Mouse (Mus musculus): ENCODE data around the gene Smtnl1.
"Not testable (repeated sequence)": the region's sequence is repeated elsewhere in the genome, so short reads cannot be mapped to it uniquely, and the experiment has no call there.

Smtnl1 gene

DNA sequence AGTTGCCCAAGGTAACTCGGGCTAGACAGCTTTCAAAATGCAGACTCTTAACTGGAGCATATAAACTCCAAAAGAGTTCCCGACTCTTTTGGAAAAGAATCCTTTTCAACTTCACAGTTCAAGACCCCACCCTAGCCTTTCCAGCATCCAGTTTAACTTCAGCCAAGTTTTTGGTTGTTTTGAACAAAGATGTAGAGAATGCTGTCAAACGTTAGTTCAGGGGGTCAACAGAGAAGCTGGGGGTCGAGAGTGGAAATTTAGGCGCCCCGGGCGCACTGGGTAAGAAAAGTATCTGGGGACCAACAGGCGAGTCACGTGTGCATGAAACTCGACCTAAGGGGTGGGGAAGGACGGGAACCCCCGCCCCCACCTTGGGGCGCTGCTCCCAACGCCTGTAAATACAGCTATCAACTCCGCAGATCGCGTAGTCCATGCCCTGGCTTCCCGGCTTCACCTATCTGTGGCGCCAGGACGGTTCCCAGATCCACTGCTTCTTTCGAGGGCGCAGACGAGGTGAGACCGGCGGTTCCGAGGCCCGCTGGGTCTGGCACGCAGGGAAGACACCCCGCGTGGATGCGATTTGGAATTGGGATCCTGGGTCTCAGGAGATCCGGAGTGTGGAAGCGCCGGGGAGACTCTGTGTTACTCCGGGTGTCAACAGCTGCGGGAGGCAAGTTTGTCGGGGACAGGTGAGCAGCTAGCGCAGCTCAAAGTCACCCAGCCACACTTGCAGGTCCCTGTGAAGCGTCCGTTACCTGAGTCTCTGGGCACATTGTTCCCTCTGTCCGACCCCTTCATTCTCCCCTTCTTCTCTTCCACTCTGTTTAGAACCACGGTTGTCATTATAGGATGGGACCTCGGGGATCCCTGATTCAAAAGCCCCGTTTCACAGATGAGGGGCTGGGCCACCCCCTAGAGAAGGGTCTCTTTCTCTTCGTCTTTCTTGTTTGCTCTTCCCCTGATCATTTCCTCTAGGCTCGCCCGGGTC, 16.8 kb upstream of the Smtnl1 start:
- DNase-seq (ENCODE audit: inconsistent age in 2 of 2, low spot score in 1 of 2) = peak in 1 of 2 experiments; percentile 44

DNA sequence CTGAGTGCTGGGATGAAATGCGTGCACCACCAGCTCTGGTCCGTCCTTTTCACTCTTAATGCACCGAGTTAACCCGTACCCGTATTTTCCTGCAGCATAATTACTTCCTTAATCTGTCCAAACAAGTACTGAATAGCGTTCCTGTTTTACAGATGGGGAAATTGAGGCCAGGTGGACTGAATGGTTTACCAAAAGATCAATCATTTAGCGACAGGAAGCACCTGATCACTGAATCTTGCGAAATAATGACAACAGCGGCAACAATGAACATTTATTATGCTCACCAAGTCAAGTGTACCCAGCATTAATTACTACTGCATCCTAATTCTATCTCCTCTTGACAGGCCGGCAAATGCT, 16.1 kb upstream of the Smtnl1 start, which contains the start of gene Slc43a1:
Gene Slc43a1, plus strand, starts transcription at position 258 of the 357 bp plus-strand sequence.
- DNase-seq (ENCODE audit: inconsistent age in 2 of 2, low spot score in 1 of 2) = no peak

DNA sequence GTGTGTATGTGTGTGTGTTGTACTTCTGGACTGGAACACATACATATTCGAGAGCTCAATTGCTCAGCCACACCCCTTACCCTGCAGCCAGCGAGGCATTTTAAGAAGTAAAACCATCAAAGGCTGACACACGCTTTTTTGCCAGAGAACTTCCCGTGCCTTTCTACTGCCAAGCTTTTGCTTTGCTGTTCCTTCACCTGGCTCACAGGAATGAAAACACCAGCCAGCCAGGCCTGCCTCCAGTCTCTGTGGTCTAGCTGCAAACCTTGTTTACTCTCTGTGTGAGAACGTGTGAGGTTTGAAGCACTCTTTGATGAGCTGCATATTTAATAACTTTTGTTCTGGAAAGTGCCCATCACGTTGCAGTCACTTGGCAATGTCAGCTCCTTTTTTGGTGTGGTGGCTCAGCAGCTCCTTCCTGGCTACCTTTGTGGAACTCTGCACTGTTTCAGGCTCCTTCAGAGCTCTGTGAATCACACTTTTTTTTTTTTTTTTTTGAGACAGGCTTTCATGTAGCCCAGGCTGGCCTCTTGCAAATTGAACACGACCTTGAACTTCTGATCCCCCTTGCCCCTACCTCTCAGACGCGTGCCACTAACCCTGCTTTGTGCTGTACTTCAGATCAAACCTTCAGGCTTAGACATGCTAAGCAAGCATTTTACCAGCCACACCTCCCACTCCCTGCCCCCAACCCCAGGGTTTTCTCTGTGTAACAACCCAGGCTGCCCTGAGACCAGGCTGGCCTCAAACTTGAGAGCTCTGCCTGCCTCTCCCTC, 15.6 kb upstream of the Smtnl1 start:
- DNase-seq (ENCODE audit: inconsistent age in 2 of 2, low spot score in 1 of 2) = no peak

DNA sequence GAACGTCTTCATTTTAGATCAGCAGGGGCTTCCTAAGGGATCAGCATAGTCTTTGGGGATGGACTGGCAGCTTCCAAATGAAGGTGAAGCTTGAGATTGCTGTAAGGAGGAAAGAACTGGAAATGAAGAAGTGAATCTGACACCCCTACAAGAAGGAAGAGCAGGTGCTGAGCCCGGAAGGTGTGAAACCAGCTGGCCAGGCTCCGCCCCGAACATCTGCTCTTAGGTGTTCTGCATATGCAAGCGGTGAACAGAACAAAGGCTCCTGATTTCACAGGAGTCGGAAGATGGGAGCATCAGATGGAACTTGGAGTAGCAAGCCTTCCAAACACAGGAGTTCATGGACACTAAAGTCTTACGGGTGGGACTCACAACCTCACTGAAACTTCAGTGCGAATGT, 14.7 kb upstream of the Smtnl1 start:
- DNase-seq (ENCODE audit: inconsistent age in 2 of 2, low spot score in 1 of 2) = no peak

DNA sequence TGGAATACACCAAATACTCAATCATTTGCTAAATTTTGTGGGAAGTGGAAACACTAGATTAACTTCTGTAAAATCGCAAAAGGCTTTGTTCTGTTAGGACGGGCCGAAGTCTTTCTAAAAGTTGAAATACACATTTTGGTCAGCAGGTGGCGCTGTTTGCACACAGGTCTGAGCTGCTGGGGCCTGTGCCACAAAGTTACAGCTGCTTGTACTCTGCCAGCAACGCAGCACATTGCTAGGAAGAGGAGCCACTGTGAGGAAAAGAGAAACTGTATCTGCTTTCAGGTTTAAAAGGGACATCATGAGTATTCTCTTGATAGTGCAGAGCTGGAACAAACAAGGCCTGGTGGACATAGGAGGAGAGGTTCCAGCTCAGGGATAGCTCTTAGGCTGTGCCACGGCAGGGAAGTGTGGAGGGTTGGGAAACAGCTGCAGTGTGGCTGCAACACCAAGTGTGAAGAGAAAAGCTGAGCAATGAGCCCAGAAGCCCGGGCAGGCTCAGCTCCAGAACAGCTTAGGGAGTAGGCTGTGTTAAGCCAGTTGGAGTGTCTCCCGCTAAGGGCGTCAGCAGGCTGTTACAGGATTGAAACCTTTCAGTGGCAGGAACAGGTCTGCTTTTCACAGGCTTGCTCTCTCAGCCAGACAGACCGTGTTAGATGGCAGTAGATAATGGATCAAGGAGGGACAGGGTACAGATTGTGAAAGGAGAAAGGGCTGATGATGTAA, 9.4 kb upstream of the Smtnl1 start:
- DNase-seq (ENCODE audit: inconsistent age in 2 of 2, low spot score in 1 of 2) = peak; percentile 79 to 96

DNA sequence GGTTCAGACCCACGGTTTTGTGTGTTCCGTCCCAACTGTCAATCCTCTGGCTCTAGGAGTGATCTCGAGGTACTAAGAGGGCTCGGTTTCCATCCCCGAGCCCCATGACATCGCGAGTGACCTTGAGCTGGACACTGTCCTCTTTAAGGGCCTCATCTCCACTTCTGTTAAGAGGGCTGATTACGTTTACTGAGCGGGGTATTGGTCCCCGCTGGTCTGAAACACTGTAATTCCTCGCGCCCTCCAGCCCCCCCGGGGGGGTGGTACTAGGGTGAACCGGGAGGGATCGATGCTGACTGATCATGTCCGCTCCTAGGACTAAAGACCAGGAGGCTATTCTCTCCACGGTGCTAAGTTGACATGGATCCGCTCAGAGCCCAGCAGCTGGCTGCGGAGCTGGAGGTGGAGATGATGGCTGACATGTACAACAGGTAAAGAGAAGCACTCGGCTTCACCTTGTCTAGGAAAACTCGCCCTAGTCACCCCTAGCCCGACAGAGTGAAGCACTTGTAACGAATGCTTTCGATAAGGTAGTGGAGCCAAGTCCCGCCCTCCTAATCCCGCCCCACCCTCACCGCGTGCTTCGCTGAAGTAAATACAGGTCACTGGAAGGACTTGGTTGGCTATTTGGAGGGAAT, 5.0 kb upstream of the Smtnl1 start:
- peak; percentile 37 to 72 for DNase-seq (ENCODE audit: inconsistent age in 2 of 2, low spot score in 1 of 2)

GRCm38 (mm10) chr2:84826488-84827282, 4.2 kb upstream of the Smtnl1 start, which contains the start of gene Timm10:
TSS of gene Timm10 (plus strand) at chr2:84826997.
- peak; percentile 90 to 96 for DNase-seq (ENCODE audit: inconsistent age in 2 of 2, low spot score in 1 of 2)

DNA sequence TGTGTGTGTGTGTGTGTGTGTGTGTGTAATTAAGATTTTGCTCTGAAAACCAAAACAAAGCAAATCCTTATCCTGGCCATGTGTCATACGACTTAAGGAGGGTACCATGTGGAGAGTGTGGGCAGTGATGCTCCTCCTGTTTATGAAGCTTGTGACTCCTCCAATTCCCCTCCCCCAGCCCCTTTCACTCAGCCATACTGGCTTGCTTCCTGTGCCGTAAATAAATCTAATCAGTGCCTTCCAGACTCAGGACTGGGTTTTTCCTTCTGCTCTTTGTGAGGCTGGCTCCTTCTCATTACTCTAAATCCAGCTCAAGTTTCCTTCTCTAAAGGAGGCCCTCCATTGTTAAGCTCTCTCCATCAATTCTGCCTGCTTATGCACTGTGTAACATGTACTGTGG, 785 bp upstream of the Smtnl1 start:
- no peak for DNase-seq (ENCODE audit: inconsistent age in 2 of 2, low spot score in 1 of 2)

- DNase-seq (ENCODE audit: inconsistent age in 2 of 2, low spot score in 1 of 2) = peak in 1 of 2 experiments; percentile 38
Measured at GRCm38 (mm10) chr2:84819861-84820260, 2.6 kb downstream of the Smtnl1 start.

GRCm38 (mm10) chr2:84812676-84813075, 9.8 kb downstream of the Smtnl1 start:
- DNase-seq (ENCODE audit: inconsistent age in 2 of 2, low spot score in 1 of 2) = no peak

DNA sequence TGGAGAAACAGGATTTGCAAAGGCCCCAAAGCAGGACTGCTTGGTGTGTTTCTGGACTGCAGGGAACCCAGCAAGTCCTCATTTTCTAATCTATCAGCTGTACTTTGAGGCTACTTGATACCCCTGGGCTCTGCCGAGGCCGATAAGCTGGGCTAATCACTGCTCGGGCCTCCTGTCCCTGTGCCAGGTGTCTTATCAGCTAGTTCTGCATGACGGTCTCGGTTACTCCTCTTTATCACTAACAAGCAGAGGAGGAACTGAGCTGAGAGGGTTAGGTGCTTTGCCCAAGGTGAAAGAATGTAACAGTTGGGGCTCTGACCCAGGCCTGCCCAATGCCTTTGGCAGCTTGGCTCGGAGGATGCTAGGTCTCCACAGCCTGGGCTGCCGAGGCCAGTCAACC, 10.6 kb downstream of the Smtnl1 start:
- DNase-seq (ENCODE audit: inconsistent age in 2 of 2, low spot score in 1 of 2) = no peak

- DNase-seq (ENCODE audit: inconsistent age in 2 of 2, low spot score in 1 of 2) = peak; percentile 82 to 95
Measured at GRCm38 (mm10) chr2:84810886-84811577, 11.4 kb downstream of the Smtnl1 start.

- no peak for DNase-seq (ENCODE audit: inconsistent age in 2 of 2, low spot score in 1 of 2)
Measured at GRCm38 (mm10) chr2:84810526-84810885, 11.9 kb downstream of the Smtnl1 start.

DNA sequence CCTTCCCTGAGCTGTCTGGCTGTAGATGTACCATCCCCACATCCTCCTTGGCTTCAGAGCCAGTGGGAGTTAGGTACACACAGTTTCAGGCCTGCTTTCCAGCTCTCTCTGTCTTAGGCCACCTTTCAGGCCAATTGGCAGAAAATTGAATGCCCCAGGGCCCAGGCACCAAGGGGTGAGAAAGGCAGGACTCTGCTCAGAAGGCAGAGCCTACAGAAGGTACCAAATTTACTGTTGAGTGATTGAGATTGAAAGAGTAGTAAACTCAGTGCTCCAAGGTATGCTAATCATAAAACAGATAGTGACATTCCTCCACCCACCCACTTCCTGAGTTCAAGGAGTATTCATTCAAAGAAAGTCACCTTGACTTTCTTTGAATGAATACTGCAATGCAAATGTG, 13.1 kb downstream of the Smtnl1 start:
- DNase-seq (ENCODE audit: inconsistent age in 2 of 2, low spot score in 1 of 2) = no peak

GRCm38 (mm10) chr2:84806546-84806945, 15.9 kb downstream of the Smtnl1 start:
- DNase-seq (ENCODE audit: inconsistent age in 2 of 2, low spot score in 1 of 2) = no peak

GRCm38 (mm10) chr2:84803963-84804362, 18.5 kb downstream of the Smtnl1 start:
- no peak for DNase-seq (ENCODE audit: inconsistent age in 2 of 2, low spot score in 1 of 2)

DNA sequence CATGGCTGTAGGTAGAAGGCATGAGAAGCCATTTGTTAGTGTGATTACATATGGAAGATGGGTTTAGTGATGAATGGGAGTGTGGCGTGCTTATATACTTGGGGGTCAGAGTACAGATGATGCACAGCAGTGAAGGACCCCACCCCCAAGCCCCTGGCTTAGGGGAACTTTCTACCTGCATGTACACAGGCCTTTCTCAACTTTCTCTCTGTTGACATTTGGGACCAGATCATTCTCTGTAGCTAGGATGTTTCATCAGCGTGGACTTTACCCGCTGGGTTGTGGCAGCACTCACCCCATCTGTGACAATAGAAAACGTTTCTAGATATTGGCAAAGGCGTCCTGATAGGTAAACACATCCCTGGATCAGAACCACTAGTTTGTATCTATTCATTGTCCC, 21.2 kb downstream of the Smtnl1 start:
- DNase-seq (ENCODE audit: inconsistent age in 2 of 2, low spot score in 1 of 2) = not testable (repeated sequence)

GRCm38 (mm10) chr2:84800304-84800703, 22.1 kb downstream of the Smtnl1 start:
- peak in 1 of 2 experiments; percentile 39 for DNase-seq (ENCODE audit: inconsistent age in 2 of 2, low spot score in 1 of 2)

DNA sequence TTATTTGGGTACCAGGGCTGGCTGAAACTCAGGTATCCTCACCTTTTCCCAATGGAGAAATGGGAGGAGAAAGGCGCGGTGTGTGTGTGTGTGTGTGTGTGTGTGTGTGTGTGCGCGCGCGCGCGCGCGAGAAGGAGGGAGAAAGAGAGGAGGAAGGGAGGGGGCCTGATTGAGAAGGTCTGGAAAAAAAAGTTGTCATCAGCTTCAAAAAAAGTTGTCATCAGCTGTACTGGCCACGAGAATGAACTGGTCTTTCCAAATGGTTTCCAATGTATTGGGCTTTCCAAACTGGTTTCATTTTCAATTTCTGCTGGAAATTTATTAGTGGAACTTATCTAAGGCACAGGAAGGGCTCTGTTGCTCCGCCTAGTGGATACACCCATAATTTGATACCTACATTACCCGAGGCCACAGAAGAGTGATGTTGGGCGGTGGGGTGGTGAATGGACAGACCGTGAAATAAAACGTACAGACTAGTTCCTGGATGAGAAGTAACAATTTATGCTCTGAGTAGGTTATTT, 23.4 kb downstream of the Smtnl1 start:
- peak; percentile 70 to 93 for DNase-seq (ENCODE audit: inconsistent age in 2 of 2, low spot score in 1 of 2)

Data from adrenal gland, adult (tissue).